Mouse (Mus musculus) C2C12 (cell line): Measurements from ENCODE around the gene Rc3h1. TPM values are rescaled to one million over a fixed set of nuclear protein-coding genes. Genes with fewer than 3 reads are reported as not detected.
A peak's percentile ranks its signal among the peaks of the same experiment; 100 is the strongest.
"Not testable (repeated sequence)": the region's sequence is repeated elsewhere in the genome, so short reads cannot be mapped to it uniquely, and the experiment has no call there.

Source experiments
- H3K27me3 ChIP-seq: one replicate; pipeline ENCODE4 v1.6.1; 2011; ENCODE audit not compliant: control insufficient read depth, insufficient read depth, insufficient read length
- H3K36me3 ChIP-seq: one replicate; pipeline ENCODE4 v1.6.1; 2011; ENCODE audit not compliant: control insufficient read depth, insufficient read depth
- H3K4me3 ChIP-seq: one replicate; pipeline ENCODE4 v1.5.1; 2011; ENCODE audit warnings: mild to moderate bottlenecking, control low read depth; ENCODE audit not compliant: poor library complexity, insufficient read depth, severe bottlenecking
- H3K79me2 ChIP-seq: one replicate; pipeline ENCODE4 v1.6.1; 2011; ENCODE audit not compliant: control insufficient read depth, insufficient read depth
- H3K79me3 ChIP-seq: one replicate; pipeline ENCODE4 v1.6.1; 2011; ENCODE audit warnings: low read depth, control low read depth
- H3ac ChIP-seq: one replicate; pipeline ENCODE3; 2011; ENCODE audit warnings: low read depth; ENCODE audit not compliant: control insufficient read depth, insufficient read length
- CEBPB ChIP-seq: IDR thresholded peaks from one replicate; pipeline ENCODE4 v1.6.1; 2011; ENCODE audit warnings: low read depth, mild to moderate bottlenecking, control low read depth, moderate library complexity
- CTCF ChIP-seq: IDR thresholded peaks from one replicate; pipeline ENCODE4 v1.5.1; 2011; ENCODE audit not compliant: control insufficient read depth, insufficient read depth, insufficient read length
- FOSL1 ChIP-seq: IDR thresholded peaks from one replicate; pipeline ENCODE4 v1.8.0; 2011; ENCODE audit warnings: mild to moderate bottlenecking, low read length; ENCODE audit not compliant: poor library complexity, insufficient read depth, severe bottlenecking
- MAX ChIP-seq: IDR thresholded peaks from one replicate; pipeline ENCODE4 v1.6.1; 2011; ENCODE audit warnings: mild to moderate bottlenecking, control low read depth
- MYOD1 ChIP-seq: IDR thresholded peaks from one replicate; pipeline ENCODE4 v1.6.1; 2011; ENCODE audit warnings: low read depth; ENCODE audit not compliant: control insufficient read depth, insufficient read length
- MYOG ChIP-seq: IDR thresholded peaks from one replicate; pipeline ENCODE4 v1.6.1; 2011; ENCODE audit not compliant: control insufficient read depth, insufficient read length; ENCODE audit errors: extremely low read depth
- USF1 ChIP-seq: IDR thresholded peaks from one replicate; pipeline ENCODE4 v1.6.1; 2011; ENCODE audit warnings: low read depth, mild to moderate bottlenecking, control low read depth, moderate library complexity
- long read RNA-seq, 2 experiments: library from polyadenylated mRNA; unstranded; transcript quantifications; one replicate each; pipeline ENCODE4 v2.0.0; 2019 to 2020
- polyA plus RNA-seq: library from polyadenylated mRNA; unstranded; fragments of >200 nt; fragmentation: generic; extraction: Trizol; gene quantifications from one replicate; pipeline ENCODE4 v1.2.1, GENCODE M21; 2012; ENCODE audit warnings: missing spikeins

Rc3h1 gene
- 4.0 TPM for polyA plus RNA-seq
- long read RNA-seq, experiment 1, partial matches to known transcripts = 1 of 2 reads
- long read RNA-seq, experiment 1, other reads (novel, unspliced or antisense) = 1 of 2 reads
- long read RNA-seq, experiment 2, full-length matches to known transcripts = 16 of 29 reads
- long read RNA-seq, experiment 2, partial matches to known transcripts = 7 of 29 reads
- long read RNA-seq, experiment 2, other reads (novel, unspliced or antisense) = 6 of 29 reads

GRCm38 (mm10) chr1:160906057-160906557 is at the start of gene Rc3h1:
Gene Rc3h1, plus strand, starts transcription at chr1:160906418.
- H3K79me2 ChIP-seq = peaks cover 48% of the 10 kb centered on the region
- H3K79me3 ChIP-seq = peaks cover 43% of the 10 kb centered on the region
- no peaks in the 10 kb centered on the region for H3K36me3 ChIP-seq
- TF ChIP-seq MYOD1 = no peak
- no peak for TF ChIP-seq USF1
- no peak for TF ChIP-seq CEBPB
- no peak for TF ChIP-seq FOSL1
- no peak for TF ChIP-seq CTCF
- TF ChIP-seq MYOG = no peak
- TF ChIP-seq MAX = no peak
- peak within 1 kb of the TSS; percentile 81 for H3ac ChIP-seq
- no peaks in the 10 kb centered on the region for H3K27me3 ChIP-seq
- peak within 1 kb of the TSS; percentile 69 for H3K4me3 ChIP-seq

GRCm38 (mm10) chr1:160858132-160858531 is 48.1 kb upstream of the Rc3h1 start:
- Histone ChIP-seq H3K27me3 (no peaks in the 10 kb centered on the region), H3ac (no peak overlapping the region), H3K4me3 (no peak overlapping the region), H3K79me2 (no peaks in the 10 kb centered on the region), H3K79me3 (no peaks in the 10 kb centered on the region), H3K36me3 (no peaks in the 10 kb centered on the region)
- TF ChIP-seq MYOG (no peak), FOSL1 (no peak), USF1 (no peak), CTCF (no peak), CEBPB (no peak), MAX (no peak), MYOD1 (no peak)

DNA sequence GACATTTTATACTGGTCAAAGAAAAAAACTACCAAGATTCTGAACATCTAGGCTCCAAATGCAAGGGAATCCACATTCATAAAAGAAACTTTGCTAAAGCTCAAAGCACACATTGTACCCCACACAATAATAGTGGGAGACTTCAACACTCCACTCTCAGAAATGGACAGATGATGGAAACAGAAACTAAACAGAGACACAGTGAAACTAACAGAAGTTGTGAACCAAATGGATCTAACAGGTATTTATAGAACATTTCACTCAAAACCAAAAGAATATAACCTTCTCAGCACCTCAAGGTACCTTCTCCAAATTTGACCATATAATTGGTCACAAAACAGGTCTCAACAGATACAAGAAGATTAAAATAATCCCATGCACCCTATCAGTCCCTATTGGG is 46.3 kb upstream of the Rc3h1 start:
- not testable (repeated sequence) for H3K79me3 ChIP-seq, H3K27me3 ChIP-seq, H3K79me2 ChIP-seq, H3K4me3 ChIP-seq, H3ac ChIP-seq, H3K36me3 ChIP-seq

GRCm38 (mm10) chr1:160861142-160861541 is 45.1 kb upstream of the Rc3h1 start:
- H3K79me2 ChIP-seq = no peaks in the 10 kb centered on the region
- H3ac ChIP-seq = no peak overlapping the region
- H3K36me3 ChIP-seq = no peaks in the 10 kb centered on the region
- no peak overlapping the region for H3K4me3 ChIP-seq
- no peaks in the 10 kb centered on the region for H3K27me3 ChIP-seq
- no peak for TF ChIP-seq FOSL1
- no peak for TF ChIP-seq CTCF
- TF ChIP-seq MYOG = no peak
- TF ChIP-seq MAX = no peak
- no peak for TF ChIP-seq MYOD1
- TF ChIP-seq USF1 = no peak
- no peak for TF ChIP-seq CEBPB
- no peaks in the 10 kb centered on the region for H3K79me3 ChIP-seq

- Histone ChIP-seq H3K36me3 (no peaks in the 10 kb centered on the region), H3K79me3 (no peaks in the 10 kb centered on the region), H3K79me2 (no peaks in the 10 kb centered on the region), H3ac (no peak overlapping the region), H3K27me3 (no peaks in the 10 kb centered on the region), H3K4me3 (no peak overlapping the region)
- no peak for TF ChIP-seq MYOD1
- no peak for TF ChIP-seq MAX
- no peak for TF ChIP-seq MYOG
- no peak for TF ChIP-seq CTCF
- no peak for TF ChIP-seq FOSL1
- no peak for TF ChIP-seq CEBPB
- TF ChIP-seq USF1 = no peak
These were observed 44.6 kb upstream of the Rc3h1 start for GRCm38 (mm10) chr1:160861632-160862031.

GRCm38 (mm10) chr1:160863027-160863426 is 43.2 kb upstream of the Rc3h1 start:
- no peaks in the 10 kb centered on the region for H3K79me2 ChIP-seq
- H3K36me3 ChIP-seq = no peaks in the 10 kb centered on the region
- no peaks in the 10 kb centered on the region for H3K27me3 ChIP-seq
- no peak overlapping the region for H3ac ChIP-seq
- TF ChIP-seq CTCF (no peak), MYOG (no peak), USF1 (no peak), CEBPB (no peak), FOSL1 (no peak), MYOD1 (no peak), MAX (no peak)
- H3K4me3 ChIP-seq = no peak overlapping the region
- no peaks in the 10 kb centered on the region for H3K79me3 ChIP-seq
